Mouse (Mus musculus) MEL (cell line): ENCODE results near the gene Cox20. TPM values are rescaled to one million over a fixed set of nuclear protein-coding genes. Genes with fewer than 3 reads are reported as not detected.

Experiments used
- DNase-seq: peaks from one replicate; pipeline ENCODE4 v3.0.0; 2011; ENCODE audit warnings: low read depth, low spot score
- H3K27ac ChIP-seq: 2 replicates; pipeline ENCODE4 v1.5.1; 2012; ENCODE audit warnings: low read depth, mild to moderate bottlenecking, control low read depth, low read length, moderate library complexity; ENCODE audit not compliant: control insufficient read depth
- H3K27me3 ChIP-seq, 2 experiments: fragments of 150-350 bp in 1 of 2; sonication (generic) in 1 of 2; 2 replicates each; pipeline ENCODE4 v1.6.1; 2012; ENCODE audit warnings: low read length in 2 of 2, mild to moderate bottlenecking in 2 of 2, improper control_type of control experiment in 1 of 2, moderate library complexity in 1 of 2; ENCODE audit not compliant: insufficient read depth in 2 of 2, control insufficient read depth in 1 of 2
- H3K36me3 ChIP-seq, 2 experiments: 2 replicates each; pipeline ENCODE4 v1.6.1; 2012 to 2014; ENCODE audit warnings: low read length in 2 of 2, improper control_type of control experiment in 1 of 2, inconsistent platforms in 1 of 2, mild to moderate bottlenecking in 1 of 2; ENCODE audit not compliant: insufficient read depth in 2 of 2, control insufficient read depth in 1 of 2
- H3K4me1 ChIP-seq, 2 experiments: fragments of 150-350 bp in 1 of 2; sonication (generic) in 1 of 2; 2 replicates each; pipeline ENCODE4 v1.6.1; 2012; ENCODE audit warnings: low read length in 2 of 2, improper control_type of control experiment in 1 of 2, mild to moderate bottlenecking in 1 of 2; ENCODE audit not compliant: insufficient read depth in 2 of 2, control insufficient read depth in 1 of 2
- H3K4me3 ChIP-seq, 2 experiments: fragments of 150-350 bp in 1 of 2; sonication (generic) in 1 of 2; 2 replicates each; pipeline ENCODE4 v1.5.1; 2012; ENCODE audit warnings: low read depth in 2 of 2, low read length in 2 of 2, mild to moderate bottlenecking in 2 of 2, moderate library complexity in 2 of 2, control low read depth in 1 of 2, improper control_type of control experiment in 1 of 2; ENCODE audit not compliant: control insufficient read depth in 1 of 2, insufficient read depth in 1 of 2
- H3K79me2 ChIP-seq: 2 replicates; pipeline ENCODE4 v1.6.1; 2012; ENCODE audit warnings: mild to moderate bottlenecking, low read length, moderate library complexity; ENCODE audit not compliant: control insufficient read depth, poor library complexity, insufficient read depth
- H3K9ac ChIP-seq: 2 replicates; pipeline ENCODE4 v1.6.1; 2012; ENCODE audit warnings: low read depth, mild to moderate bottlenecking, control low read depth, low read length, moderate library complexity; ENCODE audit not compliant: control insufficient read depth, poor library complexity, severe bottlenecking
- H3K9me3 ChIP-seq: fragments of 150-350 bp; sonication (generic); replicated peaks from 2 replicates; pipeline ENCODE4 v1.6.1; 2012; ENCODE audit warnings: mild to moderate bottlenecking, low read length, improper control_type of control experiment, moderate library complexity; ENCODE audit not compliant: insufficient read depth
- BHLHE40 ChIP-seq: IDR thresholded peaks from 2 replicates; pipeline ENCODE4 v1.6.1; 2012; ENCODE audit warnings: low read depth, mild to moderate bottlenecking, inconsistent platforms, low read length, improper control_type of control experiment, borderline replicate concordance
- CHD1 ChIP-seq: IDR thresholded peaks from 2 replicates; pipeline ENCODE4 v1.6.1; 2012; ENCODE audit warnings: low read depth, mild to moderate bottlenecking, inconsistent platforms, low read length, improper control_type of control experiment
- CHD2 ChIP-seq: IDR thresholded peaks from 2 replicates; pipeline ENCODE4 v1.6.1; 2011; ENCODE audit warnings: low read length, improper control_type of control experiment
- CTCF ChIP-seq, 3 experiments: IDR thresholded peaks in 2 of 3; conservative IDR thresholded peaks in 1 of 3; 2 replicates each; pipeline ENCODE4 v1.5.1; 2011 to 2012; ENCODE audit warnings: low read length in 3 of 3, low read depth in 2 of 3, mild to moderate bottlenecking in 2 of 3, improper control_type of control experiment in 1 of 3, inconsistent platforms in 1 of 3, mixed read lengths in 1 of 3, moderate library complexity in 1 of 3; ENCODE audit not compliant: control insufficient read depth in 1 of 3, insufficient read depth in 1 of 3, poor library complexity in 1 of 3, severe bottlenecking in 1 of 3
- JUND ChIP-seq: IDR thresholded peaks from 2 replicates; pipeline ENCODE4 v1.6.1; 2011; ENCODE audit warnings: low read depth, mild to moderate bottlenecking, improper control_type of control experiment, low read length
- KAT2A ChIP-seq: conservative IDR thresholded peaks from 2 replicates; pipeline ENCODE4 v1.6.1; 2012; ENCODE audit warnings: low read depth, low read length, improper control_type of control experiment, inconsistent platforms
- MAX ChIP-seq: IDR thresholded peaks from 2 replicates; pipeline ENCODE4 v1.6.1; 2011; ENCODE audit warnings: low read length, improper control_type of control experiment
- MEF2A ChIP-seq: IDR thresholded peaks from 2 replicates; pipeline ENCODE4 v1.6.1; 2014; ENCODE audit warnings: low read depth, mild to moderate bottlenecking, inconsistent platforms, low read length, improper control_type of control experiment; ENCODE audit not compliant: poor library complexity, insufficient replicate concordance, severe bottlenecking; ENCODE audit errors: extremely low read depth
- MYB ChIP-seq: IDR thresholded peaks from 2 replicates; pipeline ENCODE4 v1.6.1; 2011; ENCODE audit warnings: mild to moderate bottlenecking, low read depth, low read length, improper control_type of control experiment
- MYC ChIP-seq: IDR thresholded peaks from 2 replicates; pipeline ENCODE4 v1.6.1; 2011; ENCODE audit warnings: low read depth, mild to moderate bottlenecking, low read length, improper control_type of control experiment, moderate library complexity
- NELFE ChIP-seq: IDR thresholded peaks from 2 replicates; pipeline ENCODE4 v1.6.1; 2011; ENCODE audit warnings: low read depth, low read length, improper control_type of control experiment
- POLR2A ChIP-seq, 2 experiments: IDR thresholded peaks; 2 replicates each; pipeline ENCODE4 v1.6.1; 2011 to 2012; ENCODE audit warnings: low read length in 2 of 2, mild to moderate bottlenecking in 2 of 2, control low read depth in 1 of 2, improper control_type of control experiment in 1 of 2, low read depth in 1 of 2, moderate library complexity in 1 of 2; ENCODE audit not compliant: control insufficient read depth in 1 of 2, insufficient read depth in 1 of 2, poor library complexity in 1 of 2
- RAD21 ChIP-seq: IDR thresholded peaks from 2 replicates; pipeline ENCODE4 v1.6.1; 2011; ENCODE audit warnings: mild to moderate bottlenecking, low read depth, low read length, improper control_type of control experiment
- SIN3A ChIP-seq: IDR thresholded peaks from 2 replicates; pipeline ENCODE4 v1.6.1; 2012; ENCODE audit warnings: low read length, improper control_type of control experiment, inconsistent platforms
- SMC3 ChIP-seq: IDR thresholded peaks from 2 replicates; pipeline ENCODE4 v1.6.1; 2011; ENCODE audit warnings: low read depth, low read length, improper control_type of control experiment
- TBP ChIP-seq: IDR thresholded peaks from 2 replicates; pipeline ENCODE4 v1.8.0; 2011; ENCODE audit warnings: low read depth, low read length, improper control_type of control experiment
- TCF12 ChIP-seq: IDR thresholded peaks from 2 replicates; pipeline ENCODE4 v1.6.1; 2014; ENCODE audit warnings: low read depth, mild to moderate bottlenecking, inconsistent platforms, low read length, improper control_type of control experiment, moderate library complexity
- UBTF ChIP-seq: IDR thresholded peaks from 2 replicates; pipeline ENCODE4 v1.6.1; 2012; ENCODE audit warnings: low read depth, mild to moderate bottlenecking, inconsistent platforms, low read length, improper control_type of control experiment, moderate library complexity, borderline replicate concordance; ENCODE audit not compliant: insufficient read depth
- ZNF384 ChIP-seq: IDR thresholded peaks from 2 replicates; pipeline ENCODE4 v1.6.1; 2012; ENCODE audit warnings: low read depth, mild to moderate bottlenecking, inconsistent platforms, low read length, improper control_type of control experiment
- polyA plus RNA-seq, 2 experiments: library from polyadenylated mRNA; stranded (reverse) in 1 of 2; unstranded in 1 of 2; fragments of >175 nt in 1 of 2; fragments of >200 nt in 1 of 2; gene quantifications; 2 replicates each; pipeline versions ENCODE4 v1.2.1 to v1.2.4; 2012; ENCODE audit warnings: low replicate concordance in 2 of 2, low read depth in 1 of 2; ENCODE audit not compliant: insufficient read length in 2 of 2, insufficient read depth in 1 of 2, missing spikeins in 1 of 2
- total RNA-seq: library from RNA; depleted of rRNA; stranded (reverse); fragments of 300-350 nt; gene quantifications from 2 replicates; pipeline ENCODE4 v1.2.3, GENCODE M21; 2012

The Cox20 gene
- total and polyA plus RNA-seq, 3 experiments: 24.3 to 27.3 TPM; not detected in 1

- Histone ChIP-seq H3K9ac (no peak overlapping the region), H3K27me3 (no peaks in the 10 kb centered on the region; a peak in 1 of 4 replicates), H3K79me2 (no peaks in the 10 kb centered on the region), H3K27ac (no peak overlapping the region), H3K4me3 (no peak overlapping the region), H3K36me3 (no peaks in the 10 kb centered on the region), H3K9me3 (no peaks in the 10 kb centered on the region), H3K4me1 (peaks cover 0 to 3% of the 10 kb centered on the region in 2 experiments; a peak in 1 of 4 replicates)
- TF ChIP-seq SIN3A (no peak), MAX (no peak), MYC (no peak), ZNF384 (no peak), RAD21 (no peak), BHLHE40 (no peak), CHD1 (no peak), SMC3 (no peak), KAT2A (no peak), TCF12 (no peak), CTCF (IDR thresholded peaks at IDR 0.05 in 2 of 3, conservative IDR thresholded peaks at IDR 0.05 in 1 of 3; ENCODE audit: control insufficient read depth in 1 of 3, insufficient read depth in 1 of 3, low read depth in 2 of 3, low read length in 3 of 3, poor library complexity in 1 of 3, severe bottlenecking in 1 of 3) (no peak), POLR2A (IDR thresholded peaks at IDR 0.05; ENCODE audit: control insufficient read depth in 1 of 2, insufficient read depth in 1 of 2, low read depth in 1 of 2, low read length in 2 of 2, poor library complexity in 1 of 2) (no peak), MYB (no peak), UBTF (no peak), MEF2A (no peak), TBP (no peak), CHD2 (no peak)
- no peak for DNase-seq
Measured at GRCm38 (mm10) chr1:178357776-178358710, 39.1 kb downstream of the Cox20 start.

GRCm38 (mm10) chr1:178360264-178360663 is 41.3 kb downstream of the Cox20 start:
- H3K36me3 ChIP-seq: no peaks in the 10 kb centered on the region
- TF ChIP-seq NELFE (no peak), JUND (no peak)

More at GRCm38 (mm10) chr1:178360264-178360663, 41.3 kb downstream of the Cox20 start:
- Histone ChIP-seq H3K27ac (no peak overlapping the region), H3K79me2 (no peaks in the 10 kb centered on the region), H3K9ac (no peak overlapping the region), H3K4me3 (no peak overlapping the region), H3K27me3 (no peaks in the 10 kb centered on the region), H3K4me1 (peaks cover 0 to 3% of the 10 kb centered on the region in 2 experiments; a peak in 1 of 4 replicates), H3K9me3 (no peaks in the 10 kb centered on the region)
- no peak for DNase-seq
